Mouse (Mus musculus): ENCODE results near the gene Pfkm. TPM values are rescaled to one million over a fixed set of nuclear protein-coding genes. Genes with fewer than 3 reads are reported as not detected.

The Pfkm gene
- total RNA-seq, 2 experiments from 2014 or later = 381 to 455 TPM

DNA sequence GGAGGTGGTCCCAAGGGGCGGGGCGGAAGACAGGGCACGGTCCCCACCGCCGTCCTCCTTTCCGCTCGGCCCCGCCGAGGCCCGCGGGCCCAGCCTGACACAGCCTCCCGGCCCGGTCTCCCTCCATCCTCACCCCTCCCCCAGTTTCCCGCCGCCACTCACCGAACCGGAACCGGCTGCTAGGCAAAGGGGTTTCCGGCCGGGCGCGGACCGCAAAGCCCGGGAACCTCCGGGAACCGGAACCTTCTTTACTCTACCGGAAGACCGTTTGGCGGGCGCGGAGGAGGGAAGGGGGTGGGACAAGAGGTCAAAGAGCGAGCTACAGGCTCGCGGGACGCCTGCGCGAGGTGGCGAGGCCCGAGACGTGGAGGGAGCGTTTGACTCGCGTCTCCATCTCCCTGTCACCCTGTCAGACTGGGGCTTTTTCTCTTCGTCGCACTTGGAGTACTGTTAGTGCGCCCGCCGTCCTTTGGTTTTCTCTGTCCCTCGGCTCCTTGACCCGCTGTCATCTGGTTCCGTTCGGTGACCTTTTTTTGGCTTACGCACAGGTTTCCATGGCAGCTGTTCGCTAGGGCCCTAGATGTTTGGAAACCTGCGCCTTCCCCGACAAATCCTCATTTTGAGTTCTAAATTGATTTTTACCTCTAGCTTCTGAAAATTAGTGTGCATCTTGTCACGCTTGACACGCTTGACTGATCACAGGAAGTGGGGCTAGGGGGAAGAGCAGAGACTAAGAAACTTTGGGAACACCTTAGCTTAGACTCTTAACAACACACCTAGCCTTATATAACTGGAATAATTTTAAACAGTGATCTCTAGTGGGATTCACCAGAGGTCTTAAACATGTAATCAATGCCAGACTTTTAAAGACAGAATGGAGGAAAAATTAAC, 977 bp downstream of the Pfkm start, which contains the start of gene Senp1:
Gene Senp1 (minus strand): TSS at position 624 of the 891 bp plus-strand sequence.
- DNase-seq (ENCODE audit: low spot score in 2 of 2) = peak; percentile 92 to 93

GRCm38 (mm10) chr15:98094905-98095304, 2.5 kb downstream of the Pfkm start:
- no peak for DNase-seq (ENCODE audit: low spot score in 2 of 2)
- intact Hi-C loops (cut with DNase I) = loop anchor here (5.0 kb wide), 1 partner anchor 52 kb away; no protein-coding TSS in a partner anchor

More for the DNA sequence above, 977 bp downstream of the Pfkm start, which contains the start of gene Senp1:
- intact Hi-C loops (cut with DNase I) = loop anchor here (1.0 to 5.0 kb wide), 2 partner anchors 15 to 54 kb away; no protein-coding TSS in a partner anchor

DNA sequence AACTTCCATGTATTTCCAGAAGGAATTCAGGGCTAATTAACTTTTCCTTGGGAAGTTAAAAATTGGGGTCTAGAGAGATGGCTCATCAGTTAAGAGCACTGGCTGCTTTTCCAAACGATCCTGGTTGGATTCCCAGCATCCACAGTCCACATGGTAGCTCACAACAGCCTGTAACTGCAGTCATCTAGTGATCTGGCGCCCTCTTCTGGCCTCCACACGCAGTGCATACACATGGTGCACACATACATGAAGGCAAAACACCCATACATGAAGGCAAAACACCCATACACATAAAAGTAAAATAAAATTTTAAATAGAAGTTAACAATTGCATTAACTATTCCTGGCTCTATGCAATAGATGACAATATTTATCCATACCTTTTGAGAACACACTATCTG, 4.6 kb downstream of the Pfkm start:
- intact Hi-C loops (cut with DNase I) = no loop called here
- no peak for DNase-seq (ENCODE audit: low spot score in 2 of 2)

GRCm38 (mm10) chr15:98098519-98098918, 6.1 kb downstream of the Pfkm start:
- DNase-seq (ENCODE audit: low spot score in 2 of 2) = no peak
- intact Hi-C loops (cut with DNase I) = no loop called here

DNA sequence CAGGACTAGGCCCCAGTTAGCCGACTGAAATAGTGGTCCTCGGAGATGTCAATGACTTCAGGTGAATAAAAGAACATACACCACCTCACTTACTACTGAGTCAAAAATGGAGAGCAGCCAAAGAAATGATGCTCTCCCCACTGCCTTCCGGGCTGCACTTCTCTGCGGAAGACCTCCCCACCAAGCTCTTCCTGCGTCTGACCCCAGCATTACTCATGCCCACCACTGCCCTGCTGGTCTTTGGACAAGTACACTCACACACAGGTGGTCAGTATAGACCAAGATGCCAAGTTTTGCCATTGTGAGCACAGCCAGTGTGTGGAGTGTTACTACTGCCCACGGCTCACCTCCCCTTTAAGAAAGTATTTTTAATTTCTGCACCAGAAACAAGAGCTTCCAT, 10.0 kb downstream of the Pfkm start:
- intact Hi-C loops (cut with DNase I) = no loop called here
- no peak for DNase-seq (ENCODE audit: low spot score in 2 of 2)

- no peak for DNase-seq (ENCODE audit: low spot score in 2 of 2)
- intact Hi-C loops (cut with DNase I) = loop anchor here (5.0 kb wide), 1 partner anchor 41 kb away; no protein-coding TSS in a partner anchor
These were observed 14.1 kb downstream of the Pfkm start for GRCm38 (mm10) chr15:98106506-98106905.

DNA sequence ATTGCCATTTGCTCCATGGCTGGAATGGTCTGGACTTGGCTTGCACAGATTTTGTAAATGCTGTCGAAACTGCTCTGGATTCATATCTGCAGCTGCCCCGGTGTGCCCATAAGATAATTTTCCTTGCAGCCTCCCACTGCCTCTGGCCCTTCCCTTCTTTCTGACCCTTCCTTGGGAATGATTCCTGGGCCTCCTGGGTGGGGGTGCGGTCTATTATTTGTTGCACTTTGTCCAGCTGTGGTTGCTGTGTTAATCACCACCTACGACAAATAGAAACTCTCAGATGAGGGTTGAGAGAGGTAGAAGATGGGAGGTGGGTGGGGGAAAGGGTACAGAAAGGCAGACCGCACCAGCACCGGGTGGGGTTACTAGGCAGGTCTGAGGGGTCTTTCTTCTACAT, 14.8 kb downstream of the Pfkm start:
- intact Hi-C loops (cut with DNase I) = loop anchor here (5.0 kb wide), 1 partner anchor 40 kb away; no protein-coding TSS in a partner anchor
- no peak for DNase-seq (ENCODE audit: low spot score in 2 of 2)

GRCm38 (mm10) chr15:98107703-98108296, 15.4 kb downstream of the Pfkm start:
- no peak for DNase-seq (ENCODE audit: low spot score in 2 of 2)
- intact Hi-C loops (cut with DNase I) = loop anchor here (1.0 to 5.0 kb wide), 2 partner anchors 14 to 40 kb away; partner anchors contain the start of gene Senp1

DNA sequence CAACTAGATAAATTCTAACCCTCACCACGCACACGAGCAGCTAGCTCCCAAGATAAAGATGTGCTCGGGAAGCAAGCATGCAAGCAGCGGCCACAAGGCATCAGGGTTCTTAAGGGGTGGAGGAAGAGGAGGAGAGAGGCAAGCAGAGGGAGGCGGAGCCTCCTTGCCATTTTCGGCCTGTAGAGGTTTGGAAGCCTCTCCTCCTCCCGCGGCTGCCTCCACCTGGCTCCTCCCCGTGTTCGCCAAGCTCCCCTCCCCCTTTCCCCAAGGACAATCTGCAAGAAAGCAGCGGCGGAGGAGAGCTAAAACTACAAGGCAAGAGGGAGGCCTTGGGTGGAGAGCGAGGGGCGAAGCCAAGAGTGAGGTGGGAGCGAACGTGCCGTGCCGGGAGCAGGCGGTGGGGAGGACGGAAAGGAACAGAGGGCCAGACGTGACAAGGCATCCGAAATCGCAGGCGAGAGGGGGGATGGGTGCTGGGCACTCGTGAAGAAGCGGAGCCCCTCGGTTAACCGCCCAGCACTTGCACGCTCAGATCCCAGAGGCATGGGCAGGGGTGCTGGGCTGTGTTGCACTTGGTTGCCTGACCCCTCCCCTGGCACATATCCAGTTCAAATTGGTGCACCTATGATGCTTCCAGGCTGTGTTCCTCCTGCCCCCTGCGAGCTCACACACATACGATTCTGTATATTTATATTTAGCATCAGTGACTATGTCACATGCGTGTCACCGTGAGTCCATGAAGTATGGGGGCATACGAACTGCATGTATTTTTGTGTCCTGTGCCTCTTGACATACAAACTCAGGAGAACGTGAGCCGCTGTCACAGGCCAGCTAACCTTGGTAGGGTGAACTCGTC, 16.1 kb downstream of the Pfkm start:
- DNase-seq (ENCODE audit: low spot score in 2 of 2) = peak; percentile 88 to 90
- intact Hi-C loops (cut with DNase I) = loop anchor here (1.0 to 5.0 kb wide), 2 partner anchors 15 to 39 kb away; partner anchors contain the start of gene Senp1

GRCm38 (mm10) chr15:98111791-98112190, 19.4 kb downstream of the Pfkm start:
- intact Hi-C loops (cut with DNase I) = no loop called here

DNA sequence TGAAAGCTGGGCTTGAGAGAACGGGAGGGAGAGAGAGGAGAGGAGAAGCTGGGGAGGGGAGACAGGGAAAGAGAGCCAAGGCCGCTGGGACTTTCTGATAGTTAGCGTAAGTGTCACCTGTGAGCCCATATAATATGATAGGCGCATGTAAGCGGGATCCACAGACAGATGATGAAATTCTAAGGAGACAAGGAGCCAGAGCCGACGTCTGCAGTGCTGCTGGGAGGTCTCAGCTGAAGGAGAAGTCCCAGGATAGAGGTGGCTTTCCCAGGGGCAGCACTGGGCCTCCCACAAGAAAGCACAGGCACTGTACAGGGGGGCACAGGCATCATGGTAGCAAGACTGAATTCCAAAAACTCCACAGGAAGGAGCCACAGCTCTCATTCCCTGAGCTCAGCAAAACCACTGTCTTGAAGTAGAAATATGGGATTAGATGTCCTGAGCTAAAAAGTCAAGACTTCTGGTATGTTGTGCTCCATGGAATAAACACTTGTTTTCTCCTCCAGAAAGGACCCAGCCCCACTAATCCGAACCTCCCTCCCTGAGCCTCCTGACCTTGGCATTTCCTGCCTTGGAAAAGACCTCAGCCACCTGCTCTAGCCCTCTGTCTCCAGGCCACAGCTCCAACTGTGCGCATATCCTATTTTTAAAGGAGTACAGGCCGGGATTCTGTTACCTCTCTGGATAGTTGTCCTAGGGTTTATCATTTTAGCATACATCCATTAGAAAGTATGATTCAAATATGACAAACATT, 21.9 kb downstream of the Pfkm start:
- intact Hi-C loops (cut with DNase I) = no loop called here

More at GRCm38 (mm10) chr15:98111791-98112190, 19.4 kb downstream of the Pfkm start:
- DNase-seq (ENCODE audit: low spot score in 2 of 2) = no peak

GRCm38 (mm10) chr15:98114852-98115778, 22.7 kb downstream of the Pfkm start:
- intact Hi-C loops (cut with DNase I) = no loop called here
- no peak for DNase-seq (ENCODE audit: low spot score in 2 of 2)

More for the DNA sequence above, 21.9 kb downstream of the Pfkm start:
- DNase-seq (ENCODE audit: low spot score in 2 of 2) = no peak

DNA sequence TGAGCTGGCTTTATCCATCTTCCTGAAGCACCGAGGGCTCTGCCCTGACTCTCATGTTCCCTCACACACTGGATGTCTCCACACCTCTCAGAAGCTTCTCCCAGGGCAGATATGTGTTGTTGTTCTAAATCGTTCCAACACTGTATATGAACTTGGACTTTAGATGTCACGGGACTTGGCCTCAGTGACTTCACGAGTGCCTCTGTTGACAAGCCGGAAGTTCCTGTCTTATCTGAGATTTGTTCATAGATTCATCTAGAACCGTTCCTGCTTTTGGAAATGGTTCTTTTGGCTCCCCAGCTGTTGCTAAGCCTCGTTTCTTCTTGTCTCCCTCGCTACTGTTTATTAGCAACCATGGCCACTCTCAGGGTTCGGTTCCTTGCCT, 23.4 kb downstream of the Pfkm start:
- intact Hi-C loops (cut with DNase I) = no loop called here
- no peak for DNase-seq (ENCODE audit: low spot score in 2 of 2)

DNA sequence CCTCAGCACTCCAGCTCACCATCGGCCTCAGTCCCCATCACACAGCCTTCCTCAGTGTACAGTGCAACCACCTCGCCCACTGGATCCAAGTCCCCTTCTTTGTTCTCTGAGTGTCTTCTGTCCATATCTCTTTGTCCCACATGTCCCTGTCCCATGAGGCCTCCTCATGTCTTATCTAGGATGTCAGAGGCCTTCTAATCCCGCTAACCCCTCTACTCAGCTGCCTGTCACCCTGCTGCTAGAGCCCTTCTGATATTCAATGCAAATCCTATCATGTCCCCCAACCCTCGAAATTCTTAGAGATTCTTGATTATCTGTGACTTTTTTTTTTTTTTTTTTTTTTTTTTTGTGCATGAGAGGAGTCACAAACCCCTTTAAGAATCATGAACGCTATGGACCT, 23.9 kb downstream of the Pfkm start:
- intact Hi-C loops (cut with DNase I) = no loop called here
- no peak for DNase-seq (ENCODE audit: low spot score in 2 of 2)

- no peak for DNase-seq (ENCODE audit: low spot score in 2 of 2)
- intact Hi-C loops (cut with DNase I) = no loop called here
These were observed 27.0 kb downstream of the Pfkm start for GRCm38 (mm10) chr15:98119363-98119762.

GRCm38 (mm10) chr15:98120831-98121230, 28.4 kb downstream of the Pfkm start:
- intact Hi-C loops (cut with DNase I) = no loop called here
- DNase-seq (ENCODE audit: low spot score in 2 of 2) = no peak

- intact Hi-C loops (cut with DNase I) = no loop called here
- DNase-seq (ENCODE audit: low spot score in 2 of 2) = no peak
These were observed 38.6 kb downstream of the Pfkm start for GRCm38 (mm10) chr15:98131001-98131400.

- intact Hi-C loops (cut with DNase I) = no loop called here
- no peak for DNase-seq (ENCODE audit: low spot score in 2 of 2)
These were observed 39.1 kb downstream of the Pfkm start for GRCm38 (mm10) chr15:98131451-98131850.

Measured in left cerebral cortex, postnatal 36 days (tissue).